Mouse (Mus musculus) brown adipose tissue, adult 24 weeks (tissue): ENCODE results near the gene Chrnd. TPM values are rescaled to one million over a fixed set of nuclear protein-coding genes. Genes with fewer than 3 reads are reported as not detected.

Source experiments
- H3K27ac ChIP-seq: fragments of 200-500 bp; replicated peaks from 2 replicates; pipeline ENCODE4 v1.5.1; 2012; ENCODE audit warnings: low read depth, mild to moderate bottlenecking, low read length
- H3K4me1 ChIP-seq: fragments of 200-500 bp; 2 replicates; pipeline ENCODE4 v1.6.1; 2012; ENCODE audit warnings: low read length, mixed read lengths; ENCODE audit not compliant: control insufficient read depth, insufficient read depth, insufficient read length
- H3K4me3 ChIP-seq: fragments of 200-500 bp; 2 replicates; pipeline ENCODE4 v1.5.1; 2012; ENCODE audit warnings: low read depth, mild to moderate bottlenecking, low read length, moderate library complexity; ENCODE audit not compliant: insufficient read depth
- polyA plus RNA-seq: library from polyadenylated mRNA; stranded (reverse); fragments of >200 nt; gene quantifications from 2 replicates; pipeline ENCODE4 v1.2.4, GENCODE M21; 2012; ENCODE audit not compliant: missing spikeins, insufficient read depth, insufficient read length

The Chrnd gene
- polyA plus RNA-seq, 1 experiment: not detected

DNA sequence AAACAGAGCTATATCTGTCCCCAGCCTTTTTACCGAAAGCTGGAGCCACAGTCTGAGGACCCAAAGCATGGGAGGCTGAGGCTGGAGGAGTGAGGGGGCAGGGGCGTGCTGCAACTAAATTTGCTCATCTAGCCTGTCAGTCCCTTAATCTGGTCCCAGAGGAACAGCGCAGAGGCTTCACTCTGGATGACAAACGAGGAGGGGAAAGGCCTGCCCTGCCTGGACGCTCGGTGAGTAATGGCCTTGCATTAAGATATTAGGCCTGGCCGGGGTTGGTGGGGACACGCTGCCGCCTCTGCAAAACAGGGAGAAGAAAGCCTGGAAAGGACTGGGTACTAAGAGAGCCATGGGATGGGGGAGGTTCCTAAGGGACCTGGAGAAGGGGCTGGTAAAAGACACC lies 18.1 kb upstream of the Chrnd start:
- Histone ChIP-seq H3K27ac (no peak overlapping the region), H3K4me3 (no peak overlapping the region), H3K4me1 (no peaks in the 10 kb centered on the region)

DNA sequence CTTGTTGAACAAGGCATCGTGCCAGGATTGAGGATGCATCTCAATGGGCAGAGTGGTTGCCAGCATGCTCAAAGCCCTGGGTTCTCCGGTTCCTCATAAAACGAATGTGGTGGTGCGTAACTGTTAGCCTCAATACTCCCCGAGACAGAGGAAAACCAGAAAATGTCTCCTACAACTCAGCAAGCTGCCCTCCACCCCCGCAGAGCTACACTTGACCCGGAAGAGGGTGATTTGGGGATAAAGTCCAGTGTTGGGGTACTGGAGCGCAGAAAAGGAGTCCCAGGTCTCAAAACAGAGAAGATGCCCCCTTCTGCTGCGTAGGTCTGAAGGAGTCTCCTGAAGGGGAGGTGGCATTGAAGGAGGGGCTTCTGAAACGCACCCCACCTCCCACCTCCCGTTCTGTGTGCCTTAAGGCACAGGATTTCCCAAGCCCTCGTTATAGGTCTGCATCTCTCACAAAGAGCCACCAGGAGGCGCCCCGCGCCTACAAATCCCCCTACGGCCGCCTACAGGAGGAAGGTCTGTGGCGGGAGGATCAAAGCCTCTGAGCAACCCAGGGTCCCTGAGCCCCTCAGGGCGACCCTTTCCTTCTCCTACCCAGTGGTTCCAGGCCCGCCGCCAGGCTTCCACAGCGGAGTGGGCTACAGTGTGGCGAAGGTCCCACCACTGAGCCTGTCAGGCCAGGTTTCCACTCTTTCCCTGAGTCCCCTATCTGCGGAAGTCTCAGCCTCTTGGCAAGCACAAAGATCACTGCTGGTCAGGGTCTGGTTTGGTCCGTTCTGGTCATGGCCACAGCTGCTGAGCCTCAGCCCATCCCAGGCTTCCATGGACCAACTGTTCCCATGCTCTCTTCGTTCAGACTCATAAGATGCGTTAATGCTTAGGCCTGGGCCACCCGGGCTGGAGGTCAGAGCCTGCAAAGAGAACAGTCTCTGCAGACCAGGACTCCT lies 16.1 kb upstream of the Chrnd start:
- H3K4me1 ChIP-seq: no peaks in the 10 kb centered on the region
- no peak overlapping the region for H3K4me3 ChIP-seq
- no peak overlapping the region for H3K27ac ChIP-seq

DNA sequence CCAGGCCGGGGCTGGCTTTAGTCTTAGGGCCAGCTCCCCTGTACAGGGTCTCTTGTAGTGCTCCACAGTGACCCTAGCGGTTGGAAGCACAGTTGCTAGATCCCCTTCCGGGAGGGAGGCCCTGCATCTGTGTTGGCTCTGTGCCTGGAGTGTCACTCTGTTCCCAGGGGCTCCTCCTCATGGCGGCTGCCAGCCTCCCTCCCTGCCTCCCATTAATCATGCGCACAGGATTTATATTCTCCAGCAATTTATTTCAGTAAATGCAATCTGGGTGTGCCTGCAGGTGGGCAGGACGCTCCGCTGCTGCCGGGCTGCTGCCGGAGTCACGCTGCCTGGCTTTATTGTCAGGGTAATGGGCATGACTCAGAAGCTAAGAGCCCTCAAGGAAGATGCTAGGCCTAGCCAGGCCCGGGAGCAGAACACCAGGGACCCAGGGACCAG lies 14.5 kb upstream of the Chrnd start:
- H3K27ac ChIP-seq: no peak overlapping the region
- no peaks in the 10 kb centered on the region for H3K4me1 ChIP-seq
- no peak overlapping the region for H3K4me3 ChIP-seq

DNA sequence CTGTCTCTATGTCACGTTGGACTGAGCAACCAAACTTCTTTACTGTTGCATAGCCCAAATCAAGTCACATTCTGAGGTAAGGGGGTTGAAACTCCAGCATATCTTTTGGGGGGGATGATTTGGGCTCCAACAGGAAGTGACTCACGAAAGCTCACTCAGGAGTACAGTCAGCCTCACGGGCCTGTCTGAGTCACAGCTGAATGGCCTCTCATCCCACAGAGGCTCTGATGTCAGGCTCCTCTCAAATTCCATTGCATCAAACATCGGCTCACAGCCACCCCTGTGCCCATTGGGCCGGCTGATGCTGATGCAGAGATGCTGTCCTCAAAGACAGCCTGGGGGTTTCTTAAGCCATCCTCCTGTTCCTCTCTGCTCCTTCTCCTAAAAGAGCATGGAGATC lies 9.5 kb upstream of the Chrnd start:
- H3K4me3 ChIP-seq: no peak overlapping the region
- H3K27ac ChIP-seq: 0 out of 2 replicates have a peak overlapping the region, but pooled peaks have one; percentile 8

DNA sequence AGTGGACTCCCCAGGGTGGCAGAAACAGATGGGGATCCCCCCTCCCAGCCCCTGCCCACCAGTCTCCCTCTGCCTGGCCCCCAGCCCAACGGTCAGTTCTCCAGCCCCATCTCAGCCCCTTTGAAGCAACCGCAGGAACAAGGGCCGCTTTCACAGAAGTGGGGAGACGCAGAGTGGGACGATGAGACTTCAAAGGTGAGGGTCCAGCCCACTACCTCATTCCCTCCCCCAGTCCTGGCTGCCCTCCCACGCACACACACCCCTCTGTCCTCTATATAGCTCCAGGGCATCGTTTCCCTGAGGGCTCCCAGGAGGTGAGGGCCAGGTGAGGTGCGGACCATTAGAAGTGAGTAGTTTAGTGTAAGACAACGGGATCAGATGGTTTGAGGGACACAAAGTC lies 7.4 kb upstream of the Chrnd start, which contains the start of gene Prss56:
Prss56 (plus strand) TSS at position 301 of the 400 bp plus-strand sequence.
- no peak within 1 kb of the TSS for H3K4me3 ChIP-seq
- H3K27ac ChIP-seq: no peak within 1 kb of the TSS
- no peaks in the 10 kb centered on the region for H3K4me1 ChIP-seq

More for the DNA sequence above, 9.5 kb upstream of the Chrnd start:
- no peaks in the 10 kb centered on the region for H3K4me1 ChIP-seq

DNA sequence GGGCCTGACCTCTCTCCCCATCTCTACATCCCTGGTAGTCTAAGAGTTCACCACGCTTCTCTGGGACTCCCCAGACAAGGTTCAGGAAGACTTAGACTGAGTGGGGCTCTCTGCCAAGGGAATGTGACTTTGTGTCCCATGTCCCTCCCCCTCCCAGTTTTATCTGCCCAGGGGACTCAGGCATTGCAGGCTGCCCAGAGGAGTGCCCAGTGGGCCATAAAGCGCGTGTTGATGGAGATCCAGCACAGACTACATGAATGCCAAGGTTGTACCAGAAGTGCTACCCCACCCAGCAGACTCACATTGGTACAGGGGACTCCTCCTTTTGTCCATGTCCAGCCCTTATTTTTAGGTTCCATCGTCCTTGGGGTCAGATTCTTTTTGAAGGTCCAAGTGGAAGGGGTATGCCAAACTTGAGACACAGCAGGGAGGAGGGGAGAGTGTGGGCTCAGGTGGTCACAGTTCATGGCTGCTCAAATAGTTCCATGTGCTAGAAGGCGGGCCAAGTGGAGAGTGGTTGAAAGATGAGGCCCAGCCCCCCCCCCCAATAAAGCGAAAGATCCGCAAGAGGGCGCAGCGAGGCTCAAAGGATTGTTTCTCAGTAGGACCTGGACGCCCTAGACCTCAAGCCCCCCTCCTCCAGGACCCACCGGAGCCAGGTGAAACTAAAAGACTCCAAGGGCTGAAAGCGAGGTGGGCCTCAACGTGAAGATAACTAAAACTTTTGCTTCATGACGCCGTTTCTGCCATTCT lies 6.2 kb upstream of the Chrnd start:
- Histone ChIP-seq H3K4me3 (no peak overlapping the region), H3K4me1 (no peaks in the 10 kb centered on the region), H3K27ac (no peak overlapping the region)

DNA sequence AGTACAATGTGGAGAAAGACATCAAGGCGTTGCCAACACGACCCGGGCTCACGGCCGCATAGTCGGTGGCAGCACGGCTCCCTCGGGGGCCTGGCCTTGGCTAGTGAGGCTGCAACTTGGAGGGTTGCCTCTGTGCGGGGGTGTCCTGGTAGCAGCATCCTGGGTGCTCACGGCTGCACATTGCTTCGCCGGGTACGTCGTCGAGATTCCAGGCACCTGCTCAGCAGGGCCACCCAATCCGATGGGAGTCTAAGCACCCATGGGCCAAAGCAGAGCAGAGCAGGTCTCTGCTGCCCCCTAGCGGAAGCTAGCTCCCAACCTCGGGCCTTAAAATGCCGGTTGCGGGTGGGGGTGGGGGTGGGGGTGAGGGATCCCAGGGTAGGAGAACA lies 5.7 kb upstream of the Chrnd start:
- Histone ChIP-seq H3K27ac (no peak overlapping the region), H3K4me3 (no peak overlapping the region), H3K4me1 (no peaks in the 10 kb centered on the region)

DNA sequence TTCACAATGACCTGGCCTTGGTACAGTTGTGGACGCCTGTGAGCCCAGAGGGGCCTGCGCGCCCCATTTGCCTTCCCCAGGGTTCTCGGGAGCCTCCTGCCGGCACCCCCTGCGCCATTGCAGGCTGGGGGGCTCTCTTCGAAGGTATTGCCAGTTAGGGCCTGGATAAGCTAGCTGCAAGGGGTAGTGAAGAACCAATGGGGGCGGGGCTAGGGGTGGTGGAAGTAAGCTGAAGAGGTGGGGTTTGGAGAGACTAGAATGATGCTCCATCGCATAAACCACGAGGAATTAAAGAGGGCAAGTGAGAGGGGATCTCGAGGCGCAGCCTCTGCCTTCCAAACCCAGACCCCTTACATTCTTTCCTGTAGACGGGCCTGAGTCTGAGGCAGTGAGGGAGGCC lies 4.9 kb upstream of the Chrnd start:
- Histone ChIP-seq H3K4me1 (no peaks in the 10 kb centered on the region), H3K4me3 (no peak overlapping the region), H3K27ac (no peak overlapping the region)

DNA sequence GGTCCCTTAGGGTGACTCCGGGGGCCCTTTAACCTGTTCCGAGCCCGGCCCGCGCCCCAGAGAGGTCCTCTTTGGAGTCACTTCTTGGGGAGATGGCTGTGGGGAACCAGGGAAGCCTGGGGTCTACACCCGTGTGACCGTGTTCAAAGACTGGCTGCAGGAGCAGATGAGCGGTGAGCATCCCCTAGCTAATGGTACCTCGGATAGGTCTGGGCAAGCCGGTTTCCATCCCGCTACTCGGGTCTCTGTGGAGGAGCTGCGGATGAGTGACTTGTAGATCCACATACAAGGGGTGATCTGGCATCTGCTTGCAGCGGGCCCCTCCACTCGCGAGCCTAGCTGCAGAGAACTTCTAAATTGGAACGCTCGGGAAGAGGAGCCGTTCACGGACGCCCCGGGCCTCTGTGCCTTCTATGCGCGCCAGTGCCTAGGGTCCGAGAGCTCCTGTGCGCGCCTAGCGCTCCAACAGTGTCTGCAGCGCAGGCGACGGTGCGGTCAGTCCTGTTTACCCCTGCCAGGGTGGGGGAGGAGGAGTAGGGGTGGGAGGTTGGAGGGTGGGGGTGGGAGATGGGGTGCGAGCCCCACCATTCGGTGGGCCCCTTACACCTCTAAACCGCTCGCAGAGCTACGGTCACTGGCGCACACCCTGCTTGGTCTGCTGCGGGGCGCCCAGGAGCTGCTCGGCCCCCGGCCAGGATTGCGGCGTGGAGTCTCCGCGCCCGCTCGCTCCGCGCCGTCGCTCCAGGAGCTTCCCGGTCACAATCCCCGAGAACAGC lies 4.0 kb upstream of the Chrnd start:
- Histone ChIP-seq H3K4me1 (no peaks in the 10 kb centered on the region), H3K27ac (no peak overlapping the region), H3K4me3 (peak overlapping the region; percentile 59)

DNA sequence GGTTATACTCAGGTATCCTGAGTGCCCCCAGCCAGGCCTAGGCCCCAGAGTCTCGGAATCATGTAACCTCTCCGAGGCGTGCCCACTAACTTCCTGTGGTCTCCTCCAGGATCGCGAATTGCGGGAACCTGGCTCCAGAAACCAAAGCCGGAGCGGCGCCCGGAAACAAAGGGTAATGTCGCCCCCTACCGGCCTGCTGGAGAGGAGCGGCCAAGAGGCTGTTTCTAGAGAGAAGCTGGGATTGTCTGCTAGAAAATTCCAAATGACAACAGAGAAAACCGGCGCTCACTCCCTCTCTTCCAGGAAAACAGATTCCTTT lies 3.4 kb upstream of the Chrnd start:
- H3K4me3 ChIP-seq: peak overlapping the region; percentile 59
- no peak overlapping the region for H3K27ac ChIP-seq

DNA sequence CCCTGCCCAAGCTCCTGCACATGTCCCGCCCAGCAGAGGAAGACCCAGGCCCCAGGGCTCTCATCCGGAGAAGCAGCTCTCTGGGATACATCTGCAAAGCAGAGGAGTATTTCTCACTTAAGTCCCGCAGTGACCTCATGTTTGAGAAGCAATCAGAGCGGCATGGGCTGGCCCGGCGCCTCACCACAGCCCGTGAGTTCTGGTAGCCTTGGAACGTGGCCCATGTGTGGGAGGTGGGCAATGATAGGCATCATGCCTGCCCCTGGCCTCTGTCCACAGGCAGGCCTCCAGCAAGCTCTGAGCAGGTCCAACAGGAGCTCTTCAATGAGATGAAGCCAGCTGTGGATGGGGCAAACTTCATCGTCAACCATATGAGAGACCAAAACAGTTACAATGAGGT lies 6.9 kb downstream of the Chrnd start:
- Histone ChIP-seq H3K27ac (no peak overlapping the region), H3K4me3 (no peak overlapping the region), H3K4me1 (no peaks in the 10 kb centered on the region)

More for the DNA sequence above, 3.4 kb upstream of the Chrnd start:
- no peaks in the 10 kb centered on the region for H3K4me1 ChIP-seq

DNA sequence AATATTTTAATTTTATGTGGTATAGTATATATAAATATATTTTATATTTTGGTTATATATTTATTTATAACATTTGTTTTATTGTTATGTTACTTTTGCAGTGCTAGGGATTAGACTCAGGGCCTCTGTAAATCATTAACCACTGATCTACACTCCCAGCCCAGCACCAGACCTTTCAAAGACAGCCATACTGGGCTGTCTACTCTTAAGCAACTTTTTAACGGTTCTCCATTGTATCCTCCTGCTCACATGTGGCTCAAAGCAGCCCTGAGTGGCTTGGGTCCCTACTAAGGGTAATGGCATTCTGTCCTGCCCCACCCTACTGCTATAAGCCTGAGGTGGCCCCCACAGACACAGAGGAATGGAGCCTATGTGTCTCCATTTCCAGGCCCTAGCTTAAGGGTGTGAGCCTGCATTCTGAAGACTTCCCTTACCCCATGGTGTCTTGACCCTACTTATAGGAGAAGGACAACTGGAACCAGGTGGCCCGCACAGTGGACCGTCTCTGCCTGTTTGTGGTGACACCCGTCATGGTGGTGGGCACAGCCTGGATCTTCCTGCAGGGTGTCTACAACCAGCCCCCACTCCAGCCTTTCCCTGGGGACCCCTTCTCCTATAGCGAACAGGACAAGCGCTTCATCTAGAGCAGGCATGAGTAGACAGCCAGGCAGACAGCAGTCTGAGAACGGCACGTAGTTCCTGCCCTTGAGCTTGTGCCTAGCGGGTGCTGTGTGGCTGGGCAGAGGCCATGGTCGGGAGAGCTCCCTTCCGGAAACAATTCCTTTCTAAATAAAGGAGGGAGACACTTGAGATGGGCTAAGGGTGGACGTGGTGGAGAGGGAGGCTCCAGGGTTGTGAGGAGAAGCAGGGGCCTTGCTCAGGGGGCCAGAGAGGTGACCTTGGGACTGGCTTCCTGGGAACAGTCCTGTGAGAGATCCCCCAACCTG lies 8.0 kb downstream of the Chrnd start:
- Histone ChIP-seq H3K4me1 (no peaks in the 10 kb centered on the region), H3K4me3 (no peak overlapping the region), H3K27ac (no peak overlapping the region)

DNA sequence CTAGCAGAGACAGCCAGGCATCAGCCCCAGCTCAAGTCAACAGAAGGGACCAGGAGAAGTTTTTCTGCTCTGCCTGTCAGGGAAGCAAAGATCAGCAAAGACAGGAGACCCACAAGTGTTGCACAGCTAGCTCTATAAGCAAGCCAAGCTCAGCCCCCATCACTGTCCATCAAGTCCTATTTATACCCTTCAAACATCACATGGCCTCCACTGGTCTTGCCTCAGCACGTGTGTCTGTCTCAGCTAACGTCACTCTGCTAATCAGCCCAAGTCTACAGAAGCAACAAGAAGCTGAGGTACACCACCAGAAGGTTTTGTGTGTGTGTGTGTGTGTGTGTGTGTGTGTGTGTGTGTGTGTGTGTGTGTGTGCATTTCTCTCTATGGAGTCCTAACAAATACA lies 10.4 kb downstream of the Chrnd start:
- no peak overlapping the region for H3K27ac ChIP-seq
- no peaks in the 10 kb centered on the region for H3K4me1 ChIP-seq
- H3K4me3 ChIP-seq: no peak overlapping the region

DNA sequence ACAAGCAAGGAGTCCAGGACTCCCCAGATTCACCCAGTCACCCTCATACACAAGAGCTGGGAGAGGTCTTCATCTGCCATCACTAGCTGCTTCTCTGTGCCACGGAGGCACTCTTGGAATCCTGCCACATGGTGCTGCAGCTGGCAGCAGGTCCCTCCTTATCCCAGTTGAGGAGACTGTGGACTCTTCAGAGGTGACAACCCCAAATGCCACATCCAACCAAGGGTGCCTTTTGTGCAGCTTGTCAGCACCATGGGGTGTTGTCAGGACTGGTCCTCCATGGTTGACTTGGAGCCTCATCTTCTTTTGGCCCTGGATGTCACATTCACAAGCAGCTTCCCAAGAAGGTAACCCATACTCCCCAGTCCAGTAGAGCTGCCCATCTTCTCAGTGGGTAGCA lies 11.4 kb downstream of the Chrnd start:
- no peaks in the 10 kb centered on the region for H3K4me1 ChIP-seq
- H3K27ac ChIP-seq: no peak overlapping the region
- no peak overlapping the region for H3K4me3 ChIP-seq
